Mouse (Mus musculus) cortical plate, adult 2 months (tissue): ENCODE measurements around the gene Txk. TPM values are rescaled to one million over a fixed set of nuclear protein-coding genes. Genes with fewer than 3 reads are reported as not detected.

Source experiments
- H3K27ac ChIP-seq: fragments of 200-500 bp; 2 replicates; pipeline ENCODE4 v1.5.1; 2012; ENCODE audit warnings: low read length, control low read depth, inconsistent platforms; ENCODE audit not compliant: insufficient read depth
- H3K4me1 ChIP-seq: fragments of 200-500 bp; 2 replicates; pipeline ENCODE4 v1.6.1; 2011; ENCODE audit warnings: low read length; ENCODE audit not compliant: control insufficient read depth, insufficient read depth
- H3K4me3 ChIP-seq: fragments of 200-500 bp; 2 replicates; pipeline ENCODE4 v1.5.1; 2011; ENCODE audit warnings: mild to moderate bottlenecking, low read length, control low read depth; ENCODE audit not compliant: insufficient read depth
- CTCF ChIP-seq: fragments of 200-500 bp; IDR thresholded peaks from 2 replicates; pipeline ENCODE4 v1.5.1; 2011; ENCODE audit warnings: mild to moderate bottlenecking, control low read depth, low read length; ENCODE audit not compliant: insufficient read depth; ENCODE audit errors: extremely low read depth
- POLR2A ChIP-seq: fragments of 200-500 bp; IDR thresholded peaks from 2 replicates; pipeline ENCODE4 v1.6.1; 2011; ENCODE audit warnings: mild to moderate bottlenecking, low read length, control low read depth; ENCODE audit not compliant: insufficient read depth; ENCODE audit errors: extremely low read depth
- polyA plus RNA-seq: library from polyadenylated mRNA; depleted of rRNA; stranded (reverse); fragments of >200 nt; gene quantifications from 2 replicates; pipeline ENCODE4 v1.2.3, GENCODE M21; 2012; rRNA removed

Txk gene
- polyA plus RNA-seq, 1 experiment: 0.13 TPM

- TF ChIP-seq POLR2A (no peak), CTCF (no peak)
- Histone ChIP-seq H3K4me1 (peaks cover 2% of the 10 kb centered on the region; the same call in 1 of the 2 replicates), H3K4me3 (no peak overlapping the region), H3K27ac (no peak overlapping the region)
These were observed 103.4 kb downstream of the Txk start for GRCm38 (mm10) chr5:72648987-72649735.

DNA sequence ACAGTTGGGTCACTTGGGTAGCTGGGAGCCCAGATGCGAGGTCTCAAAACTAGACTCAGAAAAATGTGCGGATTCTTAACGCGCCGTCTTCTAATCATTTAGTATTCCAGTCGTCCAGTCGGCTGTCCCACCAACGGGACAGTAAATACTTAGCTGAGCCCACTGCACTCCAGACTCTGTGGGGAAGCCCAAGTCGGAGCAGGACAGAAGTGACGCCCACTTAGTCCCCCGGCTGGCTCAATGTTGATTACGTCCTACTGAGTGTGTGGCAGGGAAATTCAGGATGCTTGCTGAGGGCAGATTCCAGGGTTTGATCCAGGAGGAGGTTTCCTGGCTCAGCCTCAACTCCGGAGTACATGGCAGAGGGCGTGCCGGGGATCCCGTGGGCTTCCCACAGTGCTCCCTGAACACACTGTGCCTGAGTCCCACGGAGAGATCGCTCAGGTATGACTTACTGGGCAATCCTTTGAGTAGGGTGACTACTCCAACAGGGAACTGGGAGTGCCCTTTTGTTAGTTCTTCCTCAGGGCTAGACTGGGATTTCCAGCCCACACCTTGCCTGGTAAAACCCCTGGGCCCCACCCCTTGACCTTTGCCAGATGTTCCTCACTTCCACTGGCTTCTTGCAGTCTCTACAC, 104.5 kb downstream of the Txk start:
- H3K4me1 ChIP-seq: peaks cover 2% of the 10 kb centered on the region; the same call in 1 of the 2 replicates
- TF ChIP-seq CTCF (no peak), POLR2A (no peak)
- peak overlapping the region; percentile 30 for H3K4me3 ChIP-seq
- no peak overlapping the region for H3K27ac ChIP-seq

DNA sequence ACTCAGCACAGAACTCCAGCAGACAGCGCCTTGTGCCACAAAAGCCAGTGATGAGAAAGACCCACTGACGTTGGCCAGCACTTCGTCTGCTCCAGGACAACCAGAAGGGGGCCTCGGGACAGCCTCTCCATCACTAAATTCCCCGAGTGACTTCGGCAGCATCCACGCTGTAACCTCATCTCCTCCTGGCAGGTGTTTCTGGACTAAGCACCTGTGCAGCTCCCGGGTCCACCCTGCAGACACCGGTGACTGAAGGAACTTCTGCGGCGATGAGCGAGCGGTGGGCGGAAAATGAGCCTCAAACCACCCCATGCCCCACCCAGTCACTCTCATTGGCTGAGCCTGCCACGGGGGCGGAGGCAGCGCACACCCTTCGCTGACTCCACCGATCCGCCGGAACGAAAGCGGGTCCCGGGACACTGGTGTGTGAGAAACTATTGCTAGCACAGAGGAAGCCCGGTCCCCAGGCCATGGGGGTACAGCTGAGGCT, 105.1 kb downstream of the Txk start, which contains the start of gene Nipal1:
Nipal1 (plus strand) TSS at position 378 of the 490 bp plus-strand sequence.
- Histone ChIP-seq H3K4me1 (peaks cover 2% of the 10 kb centered on the region; the same call in 1 of the 2 replicates), H3K27ac (no peak within 1 kb of the TSS), H3K4me3 (peak within 1 kb of the TSS; percentile 30)
- no peak for TF ChIP-seq CTCF
- TF ChIP-seq POLR2A: no peak

GRCm38 (mm10) chr5:72646996-72647395, 105.6 kb downstream of the Txk start:
- Histone ChIP-seq H3K4me3 (peak overlapping the region; percentile 30), H3K4me1 (peaks cover 2% of the 10 kb centered on the region; the same call in 1 of the 2 replicates), H3K27ac (no peak overlapping the region)
- TF ChIP-seq CTCF: no peak
- no peak for TF ChIP-seq POLR2A

DNA sequence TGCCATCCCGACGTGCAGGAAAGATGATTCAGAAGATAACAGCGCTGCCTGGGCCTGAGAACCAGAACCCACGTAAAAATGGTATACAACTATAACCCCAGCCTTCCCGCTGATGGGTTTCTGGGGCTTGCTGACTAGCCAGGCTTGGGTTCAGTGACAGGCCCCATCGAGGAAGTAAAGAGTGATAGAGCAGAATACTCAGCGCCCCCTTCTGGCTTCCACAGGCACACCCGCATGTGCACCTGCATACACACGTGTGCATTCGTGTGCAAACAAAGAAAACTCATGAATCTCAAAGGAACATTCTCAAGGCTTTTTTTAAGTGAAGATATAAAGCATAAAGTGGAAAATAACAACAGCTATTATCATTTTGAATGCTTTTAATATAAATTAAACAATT, 106.4 kb downstream of the Txk start:
- H3K27ac ChIP-seq: no peak overlapping the region
- peaks cover 2% of the 10 kb centered on the region; the same call in 1 of the 2 replicates for H3K4me1 ChIP-seq
- H3K4me3 ChIP-seq: no peak overlapping the region
- 0 out of 2 replicates have a peak, but pooled peaks have one; percentile 7 for TF ChIP-seq CTCF
- TF ChIP-seq POLR2A: no peak

Other genes with a start within 250 kb of the Txk start
- gene Corin, start 248.3 kb downstream of the Txk start, polyA plus RNA-seq: 0.13 and 0.17 TPM in 2 replicates
- 7.5 and 7.7 TPM in 2 replicates for gene Nfxl1, start 193.1 kb downstream of the Txk start, polyA plus RNA-seq
- gene Zar1, start 171.5 kb downstream of the Txk start, polyA plus RNA-seq: 0.15 and 0.17 TPM in 2 replicates
- gene Gm5868, start 165.2 kb downstream of the Txk start, polyA plus RNA-seq: not detected in 2 replicates
- not detected in 2 replicates for gene Cnga1, start 108.5 kb downstream of the Txk start, polyA plus RNA-seq
- gene Nipal1, start 105.0 kb downstream of the Txk start, polyA plus RNA-seq: not detected in 2 replicates
- 2.0 TPM in 2 replicates for gene Tec, start 115.7 kb upstream of the Txk start, polyA plus RNA-seq
- gene Slain2, start 161.5 kb upstream of the Txk start, polyA plus RNA-seq: 12.9 and 14.7 TPM in 2 replicates
- gene Gm10135, start 221.9 kb upstream of the Txk start, polyA plus RNA-seq: not detected in 2 replicates